Mouse (Mus musculus) limb, embryonic 14.5 days (tissue): Measurements from ENCODE around the gene Wdr91. TPM values are rescaled to one million over a fixed set of nuclear protein-coding genes. Genes with fewer than 3 reads are reported as not detected.

Source experiments
- ATAC-seq: fragments of 200-750 bp; cut with Nextera tagmentation; 2 replicates; pipeline ENCODE4 v1.8.0; 2017; ENCODE audit warnings: low read depth, moderate number of reproducible peaks, moderate TSS enrichment; ENCODE audit not compliant: low FRiP score
- DNase-seq: peaks from one replicate; pipeline ENCODE4 v3.0.0-alpha.2; 2015; ENCODE audit warnings: low spot score
- H3K27ac ChIP-seq: fragments of 300-500 bp; sonication (generic); replicated peaks from 2 replicates; pipeline ENCODE4 v1.5.1; 2014; ENCODE audit warnings: low read depth, mild to moderate bottlenecking, low read length, moderate library complexity, mixed read lengths
- H3K27me3 ChIP-seq: fragments of 300-500 bp; sonication (generic); 2 replicates; pipeline ENCODE4 v1.6.1; 2014; ENCODE audit warnings: low read length, mixed read lengths; ENCODE audit not compliant: control insufficient read depth, insufficient read depth
- H3K36me3 ChIP-seq: fragments of 300-500 bp; sonication (generic); 2 replicates; pipeline ENCODE4 v1.6.1; 2014; ENCODE audit warnings: mild to moderate bottlenecking, low read length, moderate library complexity, mixed read lengths; ENCODE audit not compliant: control insufficient read depth, insufficient read depth
- H3K4me1 ChIP-seq: fragments of 300-500 bp; sonication (generic); 2 replicates; pipeline ENCODE4 v1.6.1; 2014; ENCODE audit warnings: antibody characterized with exemption, low read length, mixed read lengths; ENCODE audit not compliant: control insufficient read depth, insufficient read depth
- H3K4me2 ChIP-seq: fragments of 300-500 bp; sonication (generic); replicated peaks from 2 replicates; pipeline ENCODE4 v1.6.1; 2014; ENCODE audit warnings: low read depth, mild to moderate bottlenecking, low read length, moderate library complexity; ENCODE audit not compliant: severe bottlenecking
- H3K4me3 ChIP-seq: fragments of 300-500 bp; sonication (generic); replicated peaks from 2 replicates; pipeline ENCODE4 v1.5.1; 2014; ENCODE audit warnings: low read length
- H3K9ac ChIP-seq: fragments of 300-500 bp; sonication (generic); 2 replicates; pipeline ENCODE4 v1.6.1; 2014; ENCODE audit warnings: mild to moderate bottlenecking, low read depth, low read length, moderate library complexity; ENCODE audit not compliant: severe bottlenecking
- H3K9me3 ChIP-seq: fragments of 300-500 bp; sonication (generic); 2 replicates; pipeline ENCODE4 v1.6.1; 2016; ENCODE audit warnings: low read length; ENCODE audit not compliant: control insufficient read depth
- POLR2A ChIP-seq: fragments of 200-500 bp; IDR thresholded peaks from 2 replicates; pipeline ENCODE4 v1.8.0; 2012; ENCODE audit warnings: inconsistent platforms, mild to moderate bottlenecking, moderate library complexity, borderline replicate concordance; ENCODE audit not compliant: insufficient read depth, insufficient read length; ENCODE audit errors: extremely low read depth
- WGBS: fragments of 180-500 bp; shearing (Covaris S2); extraction: QIAGEN DNeasy Blood & Tissue Kit; methylation state at CpG from one replicate; pipeline ENCODE4 v1.1.7; 2014; 5-methylcytosine and 5-hydroxymethylcytosine counted together
- polyA plus RNA-seq, 2 experiments: library from polyadenylated mRNA; depleted of rRNA in 1 of 2; stranded (reverse) in 1 of 2; unstranded in 1 of 2; fragments of >200 nt; fragmentation: Nextera tagmentation in 1 of 2; extraction: Ambion mirVana in 1 of 2; gene quantifications; 2 replicates each; pipeline versions ENCODE4 v1.2.1 to v1.2.3; 2012 to 2014

Gene Wdr91
- polyA plus RNA-seq, 2 experiments = 9.6 to 22.2 TPM

GRCm38 (mm10) chr6:34879911-34880475, 30.7 kb downstream of the Wdr91 start:
- TF ChIP-seq POLR2A = no peak
- DNase-seq (no peak), ATAC-seq (no peak)
- Histone ChIP-seq H3K4me2 (no peak overlapping the region), H3K4me1 (peaks cover 9% of the 10 kb centered on the region; the same call in 1 of the 2 replicates), H3K27ac (no peak overlapping the region), H3K4me3 (no peak overlapping the region), H3K27me3 (no peaks in the 10 kb centered on the region), H3K36me3 (peaks cover 52% of the 10 kb centered on the region), H3K9ac (no peak overlapping the region), H3K9me3 (no peaks in the 10 kb centered on the region)
- 48% methylated on average over 6 of the region's 6 CpGs for WGBS

DNA sequence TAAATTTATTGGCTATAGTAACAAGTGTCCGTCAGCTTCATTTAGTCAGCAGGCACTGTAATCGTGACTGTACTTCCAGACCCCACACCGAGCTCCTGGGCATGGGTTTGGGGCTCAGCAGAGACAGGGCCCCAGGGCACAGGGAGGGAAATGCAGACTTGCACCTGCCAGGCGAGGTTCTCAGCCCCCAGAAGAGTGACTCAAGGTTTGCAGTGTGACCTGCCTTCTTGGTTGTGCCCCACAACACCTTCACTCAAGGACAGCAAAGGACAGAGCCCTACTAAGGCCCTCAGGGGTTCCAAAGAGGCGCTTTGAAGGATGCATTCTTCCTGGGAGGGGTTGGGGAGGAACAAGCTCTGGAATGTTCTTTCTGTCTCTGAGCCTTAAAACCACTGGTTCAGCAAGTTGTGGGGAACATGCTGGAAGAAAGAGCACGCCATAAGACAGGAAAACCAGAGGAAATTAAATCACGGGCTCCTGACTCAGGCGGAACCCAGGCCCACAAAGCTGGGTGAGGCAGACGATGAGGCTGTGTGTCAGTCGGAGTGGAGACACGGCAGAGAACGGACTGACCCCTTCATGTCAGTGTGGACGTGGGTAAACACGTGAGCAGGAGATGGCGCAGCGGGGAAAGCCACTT, 31.5 kb downstream of the Wdr91 start:
- WGBS = 82% methylated on average over 16 of the region's 16 CpGs
- no peak overlapping the region for H3K9ac ChIP-seq
- H3K36me3 ChIP-seq = peaks cover 44% of the 10 kb centered on the region
- ATAC-seq (no peak), DNase-seq (no peak)
- no peak overlapping the region for H3K4me2 ChIP-seq
- H3K4me1 ChIP-seq = peaks cover 9% of the 10 kb centered on the region; the same call in 1 of the 2 replicates
- H3K4me3 ChIP-seq = no peak overlapping the region
- H3K27me3 ChIP-seq = no peaks in the 10 kb centered on the region
- H3K9me3 ChIP-seq = no peaks in the 10 kb centered on the region
- no peak for TF ChIP-seq POLR2A
- H3K27ac ChIP-seq = no peak overlapping the region

GRCm38 (mm10) chr6:34877509-34878321, 33.0 kb downstream of the Wdr91 start, which contains the start of gene Cyren:
TSS of gene Cyren (minus strand) at chr6:34878060.
- TF ChIP-seq POLR2A = peak; percentile 69; the same call in 1 of the 2 replicates
- no peaks in the 10 kb centered on the region for H3K27me3 ChIP-seq
- peaks cover 9% of the 10 kb centered on the region; the same call in 1 of the 2 replicates for H3K4me1 ChIP-seq
- DNase-seq (peak; percentile 91), ATAC-seq (peak; percentile 91)
- peak within 1 kb of the TSS; percentile 67 for H3K4me3 ChIP-seq
- H3K4me2 ChIP-seq = peak within 1 kb of the TSS; percentile 75
- peak within 1 kb of the TSS; percentile 86 for H3K27ac ChIP-seq
- peak within 1 kb of the TSS; percentile 90 for H3K9ac ChIP-seq
- under 1% methylated on average over 50 of the region's 56 CpGs for WGBS
- no peaks in the 10 kb centered on the region for H3K9me3 ChIP-seq
- peaks cover 33% of the 10 kb centered on the region; the same call in 1 of the 2 replicates for H3K36me3 ChIP-seq

- H3K9ac ChIP-seq = peak overlapping the region; percentile 90
- WGBS = 19% methylated on average over 2 of the region's 2 CpGs
- H3K4me2 ChIP-seq = peak overlapping the region; percentile 75
- peaks cover 27% of the 10 kb centered on the region; the same call in 1 of the 2 replicates for H3K36me3 ChIP-seq
- H3K27ac ChIP-seq = no peak overlapping the region
- H3K4me3 ChIP-seq = peak overlapping the region; percentile 67
- no peak for ATAC-seq
- TF ChIP-seq POLR2A = no peak
- no peak for DNase-seq
- H3K9me3 ChIP-seq = no peaks in the 10 kb centered on the region
- H3K4me1 ChIP-seq = peaks cover 9% of the 10 kb centered on the region; the same call in 1 of the 2 replicates
- H3K27me3 ChIP-seq = no peaks in the 10 kb centered on the region
Measured at GRCm38 (mm10) chr6:34876835-34877156, 33.9 kb downstream of the Wdr91 start.
